Mouse (Mus musculus) spleen, postnatal 4 days (tissue): ENCODE results near the gene Golgb1.

Experiments used
- DNase-seq, 2 experiments: peaks; one replicate each; pipeline ENCODE4 v3.0.0; 2022; ENCODE audit warnings: low spot score in 2 of 2

Gene Golgb1

GRCm38 (mm10) chr16:36918505-36918904 is 43.6 kb downstream of the Golgb1 start:
- DNase-seq = no peak

DNA sequence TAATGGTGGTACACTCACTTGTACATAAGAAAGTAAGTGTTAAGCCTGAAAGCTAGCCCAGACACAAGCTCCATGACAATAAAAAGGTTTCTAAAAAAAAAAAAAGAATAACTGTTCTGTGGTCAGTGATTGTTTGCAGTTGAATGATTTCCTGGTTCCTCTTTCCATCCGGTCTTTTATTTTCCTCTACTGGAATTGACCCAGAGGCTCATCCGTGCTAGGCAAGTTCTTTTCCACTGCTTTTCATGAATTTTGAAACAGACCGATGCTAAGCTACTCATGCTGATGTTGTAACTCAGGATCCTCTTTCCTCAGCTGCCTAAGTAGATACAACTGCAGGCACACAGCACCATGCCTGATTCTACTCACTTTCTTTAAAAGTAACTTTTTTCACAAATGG is 45.5 kb downstream of the Golgb1 start:
- DNase-seq = no peak

- no peak for DNase-seq
These were observed 46.2 kb downstream of the Golgb1 start for GRCm38 (mm10) chr16:36921067-36921613.

DNA sequence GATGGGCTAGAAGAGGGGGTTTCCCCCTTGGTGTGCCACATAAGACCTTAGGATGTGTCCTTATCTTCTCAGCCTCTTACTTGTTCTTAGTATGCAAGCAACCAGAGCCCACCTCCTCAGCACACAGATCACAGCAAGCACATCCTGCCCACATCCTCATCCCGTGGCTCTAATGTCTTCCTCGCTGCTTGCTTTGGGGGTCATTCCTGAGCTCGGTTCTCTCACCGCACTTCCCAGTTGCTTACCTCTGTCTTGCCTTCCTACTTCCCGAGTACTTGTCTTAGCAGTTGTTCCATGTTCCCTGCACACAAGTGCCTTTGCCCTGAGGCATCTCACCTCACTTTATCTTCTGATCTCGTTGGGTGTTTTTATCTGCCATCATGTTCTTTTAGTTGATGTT is 47.0 kb downstream of the Golgb1 start:
- DNase-seq = no peak

GRCm38 (mm10) chr16:36924312-36924711 is 49.4 kb downstream of the Golgb1 start:
- no peak for DNase-seq

DNA sequence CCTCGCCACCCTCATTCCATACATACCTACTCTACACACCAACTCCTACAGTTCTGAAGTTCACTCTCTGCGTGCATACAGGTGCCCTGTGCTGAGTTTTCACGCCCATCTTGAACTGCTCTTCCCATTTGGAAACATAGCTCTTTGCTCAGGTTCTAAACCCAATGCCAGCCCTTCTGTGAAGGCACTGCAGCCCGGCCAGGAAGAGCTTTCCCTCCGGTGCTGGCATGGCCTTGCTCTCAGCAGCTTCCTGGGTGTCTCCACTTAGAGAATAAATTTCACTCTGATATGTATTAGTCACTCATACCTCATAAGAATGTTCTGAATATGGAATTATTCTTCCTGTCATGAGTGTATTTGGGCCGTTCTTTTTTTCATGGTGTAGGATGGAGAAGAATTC is 50.4 kb downstream of the Golgb1 start:
- no peak for DNase-seq

- no peak for DNase-seq
These were observed 50.9 kb downstream of the Golgb1 start for GRCm38 (mm10) chr16:36925797-36926196.

DNA sequence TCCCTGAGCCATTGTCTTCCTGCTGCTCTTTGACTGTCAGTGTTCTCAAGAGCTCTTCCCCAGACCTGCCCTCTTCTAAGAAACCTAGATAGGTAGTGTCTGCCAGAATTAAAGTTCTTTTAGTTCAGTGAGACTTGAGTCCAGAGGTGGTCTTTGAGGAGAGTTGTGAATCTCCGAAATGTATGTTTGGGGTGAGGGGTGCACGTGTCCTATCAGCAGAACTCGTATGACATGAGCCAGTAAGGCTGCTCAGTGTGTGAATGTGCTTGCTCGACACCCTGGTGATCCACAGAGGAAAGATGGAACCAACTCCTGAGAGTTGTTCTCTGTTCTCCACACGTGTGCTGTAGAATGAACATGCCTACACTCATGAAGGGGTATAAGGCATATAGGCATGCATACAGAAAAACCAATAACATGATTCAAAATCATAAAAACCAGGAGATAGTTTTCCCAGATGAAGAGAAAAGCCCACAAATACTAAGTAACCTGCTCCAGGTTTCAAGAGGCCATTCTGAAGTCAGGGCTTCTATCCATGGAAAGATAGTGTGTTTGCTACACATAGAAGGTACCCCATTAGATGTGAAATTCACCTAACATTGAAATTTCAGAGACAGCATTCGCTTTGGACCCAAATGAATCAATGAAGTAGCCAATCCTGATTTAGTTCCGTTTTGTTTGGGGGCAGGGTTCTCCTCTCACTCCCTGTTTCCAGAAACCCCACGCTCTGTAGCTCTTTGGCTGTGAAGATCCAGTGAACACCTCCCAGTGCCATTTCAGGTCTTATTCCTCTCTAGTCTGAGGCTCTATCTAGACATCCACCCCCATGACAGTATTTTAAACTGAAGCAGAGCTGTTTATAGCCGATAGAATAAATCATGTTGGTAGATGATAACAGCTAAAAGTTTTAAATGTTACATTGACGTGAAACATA is 51.8 kb downstream of the Golgb1 start:
- no peak for DNase-seq

GRCm38 (mm10) chr16:36927495-36928105 is 52.7 kb downstream of the Golgb1 start:
- no peak for DNase-seq

DNA sequence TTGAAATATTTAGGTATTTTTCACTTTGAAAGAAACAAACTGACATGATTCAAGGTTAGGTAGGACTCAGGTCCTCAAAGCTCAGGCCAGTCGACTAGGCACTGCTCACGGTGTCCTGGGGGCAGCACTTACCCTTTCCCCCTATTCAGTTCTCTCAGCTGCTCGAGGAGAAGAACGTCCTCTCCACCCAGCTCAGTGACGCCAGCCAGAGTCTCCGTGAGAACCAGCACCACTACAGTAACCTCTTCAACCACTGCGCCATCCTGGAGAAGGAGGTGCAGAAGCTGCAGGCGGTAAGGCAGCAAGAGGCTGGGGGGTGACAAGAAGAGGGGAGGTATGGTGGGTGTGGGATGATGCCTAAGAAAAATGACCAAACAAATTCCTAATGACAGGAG is 53.2 kb downstream of the Golgb1 start:
- DNase-seq = no peak

- DNase-seq = no peak
These were observed 54.3 kb downstream of the Golgb1 start for GRCm38 (mm10) chr16:36929216-36929615.

DNA sequence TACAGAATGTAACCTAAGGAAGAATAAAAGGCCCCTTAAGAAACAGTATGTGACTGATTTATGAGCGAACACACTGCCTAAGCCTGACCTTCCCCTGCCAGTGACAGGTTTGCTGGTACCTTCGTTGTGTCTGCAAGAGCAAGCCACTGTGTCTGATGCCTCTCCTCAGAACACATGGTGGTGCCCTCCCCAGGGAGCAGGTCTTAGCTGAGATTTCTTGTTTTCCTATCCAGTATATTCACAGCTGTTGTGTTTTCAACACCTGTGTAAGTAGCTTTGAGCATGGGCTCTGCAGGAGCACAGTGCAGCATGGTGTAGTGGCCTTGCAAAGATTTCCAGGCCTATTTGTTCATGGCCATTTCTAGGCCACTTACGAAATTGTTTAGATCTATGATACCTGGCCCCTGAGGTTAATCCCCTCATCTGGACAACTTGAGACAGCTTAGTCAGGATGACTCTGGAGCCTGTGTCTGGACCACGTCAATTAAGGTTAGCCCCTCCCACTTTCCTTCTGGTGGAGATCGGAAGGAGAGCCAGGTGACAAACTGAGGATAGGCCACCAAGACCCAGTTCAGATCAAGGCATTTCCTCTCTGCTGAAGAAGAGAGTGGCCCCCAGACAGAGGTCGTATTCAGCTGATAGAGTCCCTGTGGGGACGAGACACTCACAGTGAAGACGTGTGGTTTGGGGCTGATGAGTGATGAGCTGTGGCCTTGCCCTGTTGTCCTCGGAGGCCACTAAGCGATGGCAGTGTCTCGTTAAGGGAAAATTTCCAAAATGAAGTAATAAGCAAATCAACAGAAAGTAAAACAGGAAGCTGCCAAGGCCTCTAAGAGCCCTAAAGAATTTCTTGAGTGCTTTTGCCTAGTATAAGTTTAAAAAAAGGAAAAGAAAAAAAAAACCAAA is 55.5 kb downstream of the Golgb1 start:
- DNase-seq = peak in 1 of 2 experiments; percentile 55

GRCm38 (mm10) chr16:36931381-36931780 is 56.4 kb downstream of the Golgb1 start:
- DNase-seq = peak in 1 of 2 experiments; percentile 59

- DNase-seq = peak in 1 of 2 experiments; percentile 49
These were observed 57.0 kb downstream of the Golgb1 start for GRCm38 (mm10) chr16:36931976-36932375.

DNA sequence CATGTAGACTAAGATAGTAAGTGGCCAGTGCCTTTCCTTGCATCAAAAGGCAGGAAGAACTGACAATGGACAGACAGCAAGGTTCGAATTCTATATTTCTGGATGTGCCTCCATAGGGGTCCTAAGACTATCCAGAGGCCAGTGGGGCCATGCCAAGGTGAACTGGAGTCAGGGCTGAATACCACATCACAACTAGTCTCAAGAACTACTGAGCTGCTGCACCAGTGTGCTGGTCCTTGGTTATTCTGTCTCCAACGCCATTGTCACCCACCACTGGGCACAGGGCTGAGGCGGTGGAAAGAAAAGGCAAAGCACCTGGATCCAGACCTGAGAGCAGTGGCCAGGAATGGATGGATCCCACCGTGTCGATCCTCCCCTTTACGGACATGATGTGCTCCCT is 57.6 kb downstream of the Golgb1 start:
- DNase-seq = peak in 1 of 2 experiments; percentile 55

- peak in 1 of 2 experiments; percentile 65 for DNase-seq
These were observed 59.3 kb downstream of the Golgb1 start for GRCm38 (mm10) chr16:36934131-36934840.

DNA sequence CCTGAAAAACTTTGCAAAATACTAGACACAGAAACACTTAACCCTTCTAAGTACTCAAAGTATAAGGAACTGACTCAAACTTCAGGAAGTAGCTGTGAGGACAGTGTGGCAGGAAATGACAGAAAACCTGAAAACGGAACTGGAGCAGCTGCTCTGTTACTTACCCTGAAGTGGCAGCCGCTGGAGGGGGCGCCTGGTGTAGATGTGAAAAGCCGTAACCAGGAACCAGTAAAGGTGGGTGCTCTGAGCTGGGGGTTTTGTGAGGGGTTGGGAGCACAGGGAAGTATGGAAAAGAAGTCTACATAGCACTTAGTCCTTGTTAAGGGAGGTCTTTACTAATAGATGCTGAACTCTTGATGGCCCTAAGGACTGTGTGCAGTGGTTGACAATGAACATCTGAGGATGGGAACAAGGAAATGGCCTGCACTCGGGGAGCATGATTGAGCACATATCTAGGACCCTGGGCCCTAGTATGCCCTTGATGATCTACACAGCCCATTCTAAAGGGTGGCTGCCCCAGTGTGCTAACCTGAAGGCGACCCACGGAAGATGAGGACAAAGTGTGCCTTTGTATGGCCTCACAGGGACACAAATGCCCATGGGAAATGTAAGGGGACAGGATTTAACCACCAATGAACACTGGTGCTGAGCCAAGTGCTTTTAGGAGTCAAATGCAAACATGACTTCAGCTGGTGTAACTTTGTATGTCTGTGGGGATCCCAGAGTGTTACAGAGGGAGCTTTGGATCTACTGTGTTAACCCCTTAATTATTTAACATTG is 60.1 kb downstream of the Golgb1 start, which contains the start of gene Hcls1:
Gene Hcls1, plus strand, starts transcription at position 143 of the 780 bp plus-strand sequence.
- DNase-seq = peak; percentile 66 to 84

- DNase-seq = peak in 1 of 2 experiments; percentile 58
These were observed 60.9 kb downstream of the Golgb1 start for GRCm38 (mm10) chr16:36935814-36936213.

GRCm38 (mm10) chr16:36941137-36941727 is 66.3 kb downstream of the Golgb1 start:
- DNase-seq = no peak

DNA sequence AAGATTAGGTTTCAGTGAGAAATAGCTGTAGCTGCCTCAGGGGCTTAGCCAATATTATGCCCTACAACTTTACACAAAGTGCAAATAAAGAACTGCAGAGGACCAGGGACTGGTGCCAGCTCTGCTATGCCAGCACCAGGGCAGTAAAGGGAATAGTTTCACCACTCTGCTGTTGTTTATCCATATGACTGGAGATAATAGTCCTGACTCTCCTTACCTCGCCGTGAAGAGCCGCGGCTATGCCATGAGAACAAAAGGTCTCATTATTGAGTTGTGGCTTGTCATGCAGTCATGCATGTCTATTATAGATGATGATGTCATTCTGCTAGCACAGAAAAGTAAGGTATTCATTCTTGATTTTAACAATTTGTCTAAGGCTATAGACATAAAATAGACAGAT is 67.0 kb downstream of the Golgb1 start:
- DNase-seq = no peak
